Mouse (Mus musculus): ENCODE data around the gene S1pr5. TPM values are rescaled to one million over a fixed set of nuclear protein-coding genes. Genes with fewer than 3 reads are reported as not detected.
"Not testable (repeated sequence)": the region's sequence is repeated elsewhere in the genome, so short reads cannot be mapped to it uniquely, and the experiment has no call there.

The S1pr5 gene
- polyA plus RNA-seq, 1 experiment: not detected

GRCm38 (mm10) chr9:21268305-21268704, 20.1 kb upstream of the S1pr5 start:
- H3K27ac ChIP-seq (ENCODE audit: insufficient read depth, low read depth, low read length): no peak overlapping the region
- H3K4me3 ChIP-seq (ENCODE audit: insufficient read depth, low read length): no peak overlapping the region
- TF ChIP-seq POLR2A (IDR thresholded peaks at IDR 0.05; ENCODE audit: borderline replicate concordance, low read depth, low read length): no peak
- TF ChIP-seq CTCF (IDR thresholded peaks at IDR 0.05; ENCODE audit: low read depth, low read length): no peak
- peaks cover 12% of the 10 kb centered on the region for H3K4me1 ChIP-seq (ENCODE audit: control insufficient read depth, insufficient read depth, low read length)

- no peak overlapping the region for H3K27ac ChIP-seq (ENCODE audit: insufficient read depth, low read depth, low read length)
- H3K4me3 ChIP-seq (ENCODE audit: insufficient read depth, low read length): no peak overlapping the region
- H3K4me1 ChIP-seq (ENCODE audit: control insufficient read depth, insufficient read depth, low read length): peaks cover 14% of the 10 kb centered on the region
- TF ChIP-seq CTCF (IDR thresholded peaks at IDR 0.05; ENCODE audit: low read depth, low read length): no peak
- TF ChIP-seq POLR2A (IDR thresholded peaks at IDR 0.05; ENCODE audit: borderline replicate concordance, low read depth, low read length): no peak
These were observed 18.6 kb upstream of the S1pr5 start for GRCm38 (mm10) chr9:21266889-21267288.

DNA sequence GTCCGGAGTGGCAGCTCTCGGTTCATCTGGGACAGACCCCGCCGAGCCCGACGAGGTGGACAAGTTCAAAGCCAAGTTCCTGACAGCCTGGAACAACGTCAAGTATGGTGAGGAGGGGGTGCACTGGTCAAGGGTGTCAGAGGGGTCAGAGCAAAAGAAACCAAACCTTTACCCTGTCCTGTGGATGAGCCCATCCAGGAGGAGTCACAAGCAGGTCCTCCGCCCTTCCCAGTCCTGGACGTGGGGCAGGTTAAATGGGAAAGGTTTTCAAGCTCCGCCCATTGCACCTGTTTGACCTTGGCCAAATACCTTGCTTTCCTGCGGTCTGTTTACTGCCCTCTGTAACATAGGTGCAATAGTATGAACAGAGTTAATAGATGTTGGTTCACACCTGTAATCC, 17.4 kb upstream of the S1pr5 start:
- peak overlapping the region; percentile 77 for H3K4me3 ChIP-seq (ENCODE audit: insufficient read depth, low read length)
- 0 out of 2 replicates have a peak overlapping the region, but pooled peaks have one; percentile 8 for H3K27ac ChIP-seq (ENCODE audit: insufficient read depth, low read depth, low read length)
- no peak for TF ChIP-seq CTCF (IDR thresholded peaks at IDR 0.05; ENCODE audit: low read depth, low read length)
- no peak for TF ChIP-seq POLR2A (IDR thresholded peaks at IDR 0.05; ENCODE audit: borderline replicate concordance, low read depth, low read length)
- H3K4me1 ChIP-seq (ENCODE audit: control insufficient read depth, insufficient read depth, low read length): peaks cover 23% of the 10 kb centered on the region

DNA sequence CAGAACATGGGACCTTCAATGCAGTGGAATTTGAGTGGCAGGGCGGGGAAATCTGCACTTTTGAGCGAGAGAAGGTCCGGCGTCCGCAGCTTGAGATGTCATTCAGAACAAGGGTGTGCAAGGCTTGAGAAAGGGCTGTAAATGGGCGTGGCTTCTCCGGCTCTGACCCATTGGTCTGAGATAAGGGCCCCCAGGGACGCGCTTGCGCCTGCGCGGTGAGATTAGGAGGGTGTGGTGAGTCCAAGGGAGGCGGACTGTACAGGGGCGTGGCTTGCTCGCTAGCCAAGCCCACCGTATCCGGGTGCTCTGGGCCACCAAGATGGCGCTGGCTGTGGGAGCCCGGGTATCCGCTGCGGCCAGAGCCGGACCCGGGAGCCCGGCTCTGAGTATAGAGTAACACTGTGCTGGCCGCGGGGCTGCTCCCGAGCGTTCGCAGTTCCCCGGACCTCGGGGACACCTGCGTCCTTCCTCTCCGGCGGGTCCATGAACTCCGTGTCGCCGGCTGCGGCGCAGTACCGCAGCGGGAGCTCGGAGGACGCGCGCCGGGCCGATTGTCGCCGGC, 16.8 kb upstream of the S1pr5 start, which contains the start of gene Atg4d:
TSS of gene Atg4d (plus strand) at position 294 of the 562 bp plus-strand sequence.
- Histone ChIP-seq H3K4me1 (ENCODE audit: control insufficient read depth, insufficient read depth, low read length) (peaks cover 29% of the 10 kb centered on the region), H3K4me3 (ENCODE audit: insufficient read depth, low read length) (peak within 1 kb of the TSS; percentile 77), H3K27ac (ENCODE audit: insufficient read depth, low read depth, low read length) (0 out of 2 replicates have a peak within 1 kb of the TSS, but pooled peaks have one; percentile 8)
- TF ChIP-seq CTCF (IDR thresholded peaks at IDR 0.05; ENCODE audit: low read depth, low read length) (no peak), POLR2A (IDR thresholded peaks at IDR 0.05; ENCODE audit: borderline replicate concordance, low read depth, low read length) (peak; percentile 88)

GRCm38 (mm10) chr9:21264272-21264999, 16.2 kb upstream of the S1pr5 start:
- Histone ChIP-seq H3K27ac (ENCODE audit: insufficient read depth, low read depth, low read length) (no peak overlapping the region), H3K4me1 (ENCODE audit: control insufficient read depth, insufficient read depth, low read length) (peaks cover 35% of the 10 kb centered on the region), H3K4me3 (ENCODE audit: insufficient read depth, low read length) (peak overlapping the region; percentile 77)
- TF ChIP-seq POLR2A (IDR thresholded peaks at IDR 0.05; ENCODE audit: borderline replicate concordance, low read depth, low read length) (no peak), CTCF (IDR thresholded peaks at IDR 0.05; ENCODE audit: low read depth, low read length) (no peak)

DNA sequence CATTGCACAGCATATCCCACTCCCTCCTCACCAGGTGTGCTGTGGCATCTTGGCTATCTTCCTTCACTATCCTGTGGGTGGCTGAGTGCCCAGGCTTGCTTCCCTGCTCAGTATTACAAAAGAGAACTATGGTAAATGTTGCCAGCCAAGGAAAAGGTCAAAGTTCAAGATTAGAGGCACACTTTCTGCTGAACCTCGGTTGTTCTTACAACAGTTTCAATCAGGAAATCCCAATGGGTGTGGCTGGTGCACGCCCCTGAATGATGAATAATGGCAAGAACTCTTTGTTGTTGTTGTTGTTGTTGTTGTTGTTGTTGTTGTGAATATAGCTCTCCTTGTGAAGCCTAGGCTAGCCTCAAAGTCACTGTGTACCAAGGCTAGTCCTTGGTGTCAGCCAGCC, 13.6 kb upstream of the S1pr5 start:
- Histone ChIP-seq H3K27ac (ENCODE audit: insufficient read depth, low read depth, low read length) (0 out of 2 replicates have a peak overlapping the region, but pooled peaks have one; percentile 1), H3K4me1 (ENCODE audit: control insufficient read depth, insufficient read depth, low read length) (peaks cover 34% of the 10 kb centered on the region), H3K4me3 (ENCODE audit: insufficient read depth, low read length) (no peak overlapping the region)
- TF ChIP-seq POLR2A (IDR thresholded peaks at IDR 0.05; ENCODE audit: borderline replicate concordance, low read depth, low read length) (no peak), CTCF (IDR thresholded peaks at IDR 0.05; ENCODE audit: low read depth, low read length) (no peak)

DNA sequence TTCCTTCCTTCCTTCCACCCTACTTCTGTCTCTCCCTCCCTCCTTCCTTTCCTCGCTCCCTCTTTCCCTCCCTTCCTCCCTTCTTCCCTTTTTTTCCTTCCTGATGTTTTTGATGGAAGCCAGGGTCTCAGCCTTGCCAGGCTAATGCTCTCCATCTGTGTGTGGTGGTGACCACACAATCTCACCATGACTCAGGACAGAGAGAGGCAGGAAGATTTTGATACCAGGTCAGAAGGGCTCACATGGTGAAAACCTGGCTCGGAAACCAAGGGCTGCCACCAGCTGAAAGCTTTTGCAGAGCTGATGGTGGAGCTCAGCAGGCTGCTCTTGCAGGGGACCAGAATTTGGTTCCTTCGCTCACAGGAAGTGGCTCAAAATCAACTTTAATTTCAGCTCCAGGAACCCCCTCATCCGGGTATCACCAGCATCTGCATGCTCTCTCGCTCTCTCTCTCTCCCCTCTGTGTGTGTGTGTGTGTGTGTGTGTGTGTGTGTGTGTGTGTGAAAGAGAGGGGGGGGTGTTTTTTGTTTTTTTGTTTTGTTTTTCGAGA, 12.3 kb upstream of the S1pr5 start:
- no peak overlapping the region for H3K4me3 ChIP-seq (ENCODE audit: insufficient read depth, low read length)
- TF ChIP-seq CTCF (IDR thresholded peaks at IDR 0.05; ENCODE audit: low read depth, low read length) (no peak), POLR2A (IDR thresholded peaks at IDR 0.05; ENCODE audit: borderline replicate concordance, low read depth, low read length) (no peak)
- H3K27ac ChIP-seq (ENCODE audit: insufficient read depth, low read depth, low read length): no peak overlapping the region
- peaks cover 29% of the 10 kb centered on the region for H3K4me1 ChIP-seq (ENCODE audit: control insufficient read depth, insufficient read depth, low read length)

DNA sequence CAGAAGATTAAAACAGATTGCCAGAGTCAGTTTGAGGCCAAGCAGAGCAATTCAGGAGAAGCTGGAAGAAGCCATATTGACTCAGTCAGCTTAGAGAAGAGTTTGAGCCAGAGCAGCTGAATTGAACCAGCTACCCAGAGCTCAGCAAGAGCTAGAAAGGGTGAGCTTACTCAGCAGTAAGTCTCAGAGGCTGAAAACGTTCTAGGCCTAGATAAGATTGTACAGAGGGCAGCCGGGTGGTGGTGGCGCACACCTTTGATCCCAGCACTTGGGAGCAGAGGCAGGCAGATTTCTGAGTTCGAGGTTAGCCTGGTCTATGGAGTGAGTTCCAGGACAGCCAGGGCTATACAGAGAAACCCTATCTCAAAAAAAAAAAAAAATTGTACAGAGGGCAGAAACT, 8.1 kb upstream of the S1pr5 start:
- not testable (repeated sequence) for H3K4me3 ChIP-seq (ENCODE audit: insufficient read depth, low read length); H3K27ac ChIP-seq (ENCODE audit: insufficient read depth, low read depth, low read length)
- peaks cover 17% of the 10 kb centered on the region for H3K4me1 ChIP-seq (ENCODE audit: control insufficient read depth, insufficient read depth, low read length)

DNA sequence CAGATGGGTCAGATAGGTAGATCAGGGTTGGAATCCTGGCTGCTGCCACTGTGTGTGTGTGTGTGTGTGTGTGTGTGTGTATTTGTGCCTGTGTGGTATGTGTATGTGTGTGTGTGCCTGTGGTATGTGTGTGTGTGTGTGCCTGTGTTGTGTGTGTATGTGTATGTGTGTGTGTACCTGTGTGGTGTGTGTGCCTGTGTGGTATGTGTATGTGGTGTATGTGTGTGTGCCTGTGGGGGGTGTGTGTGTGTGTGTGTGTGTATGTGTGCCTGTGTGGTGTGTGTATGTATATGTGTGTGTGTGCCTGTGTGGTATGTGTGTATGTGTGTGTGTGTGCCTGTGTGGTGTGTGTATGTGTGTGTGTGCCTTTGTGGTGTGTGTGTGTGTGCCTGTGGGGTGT, 6.4 kb upstream of the S1pr5 start:
- no peak overlapping the region for H3K27ac ChIP-seq (ENCODE audit: insufficient read depth, low read depth, low read length)
- H3K4me1 ChIP-seq (ENCODE audit: control insufficient read depth, insufficient read depth, low read length): peaks cover 3% of the 10 kb centered on the region
- no peak overlapping the region for H3K4me3 ChIP-seq (ENCODE audit: insufficient read depth, low read length)
- TF ChIP-seq CTCF (IDR thresholded peaks at IDR 0.05; ENCODE audit: low read depth, low read length) (no peak), POLR2A (IDR thresholded peaks at IDR 0.05; ENCODE audit: borderline replicate concordance, low read depth, low read length) (no peak)

DNA sequence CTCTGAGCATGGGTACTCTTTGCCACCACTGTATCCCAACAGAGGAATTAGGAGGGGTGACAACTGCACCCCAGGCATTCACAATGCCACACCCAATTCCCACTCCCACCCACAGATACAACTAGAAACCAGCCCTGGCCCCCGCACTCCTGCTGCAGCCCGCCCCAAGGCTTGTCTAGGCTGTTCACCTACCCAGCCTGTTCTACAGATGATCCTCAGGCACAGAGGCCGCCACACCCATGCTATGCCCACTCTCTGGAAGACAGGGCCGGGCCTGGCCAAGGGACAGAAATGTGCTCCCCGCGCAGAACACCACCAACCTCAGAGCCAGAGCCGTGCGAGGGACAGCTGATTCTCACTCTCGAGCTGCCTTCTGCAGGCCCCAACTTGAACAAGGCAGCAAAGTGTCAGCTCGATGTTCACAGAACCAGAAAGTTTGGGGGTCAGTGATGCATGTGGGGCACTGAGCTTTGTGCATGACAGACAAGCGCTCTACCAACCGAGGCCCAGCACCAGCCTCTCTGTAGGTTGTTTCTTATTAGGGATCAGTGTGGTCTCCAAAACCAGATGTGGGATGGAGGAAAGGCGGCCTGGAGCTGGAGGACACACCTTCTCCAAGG, 3.0 kb upstream of the S1pr5 start:
- no peak for TF ChIP-seq CTCF (IDR thresholded peaks at IDR 0.05; ENCODE audit: low read depth, low read length)
- no peak for TF ChIP-seq POLR2A (IDR thresholded peaks at IDR 0.05; ENCODE audit: borderline replicate concordance, low read depth, low read length)
- no peaks in the 10 kb centered on the region for H3K4me1 ChIP-seq (ENCODE audit: control insufficient read depth, insufficient read depth, low read length)
- H3K27ac ChIP-seq (ENCODE audit: insufficient read depth, low read depth, low read length): no peak overlapping the region
- H3K4me3 ChIP-seq (ENCODE audit: insufficient read depth, low read length): no peak overlapping the region

Measured in bone marrow macrophage, adult 2 months (primary cell).